Mouse (Mus musculus) mesoderm, embryonic 11.5 days (tissue): Measurements from ENCODE around the gene Rdh12.

Experiments used
- DNase-seq: peaks from one replicate; pipeline ENCODE4 v3.0.0-alpha.2; 2012; ENCODE audit warnings: low read depth, low spot score

The Rdh12 gene

DNA sequence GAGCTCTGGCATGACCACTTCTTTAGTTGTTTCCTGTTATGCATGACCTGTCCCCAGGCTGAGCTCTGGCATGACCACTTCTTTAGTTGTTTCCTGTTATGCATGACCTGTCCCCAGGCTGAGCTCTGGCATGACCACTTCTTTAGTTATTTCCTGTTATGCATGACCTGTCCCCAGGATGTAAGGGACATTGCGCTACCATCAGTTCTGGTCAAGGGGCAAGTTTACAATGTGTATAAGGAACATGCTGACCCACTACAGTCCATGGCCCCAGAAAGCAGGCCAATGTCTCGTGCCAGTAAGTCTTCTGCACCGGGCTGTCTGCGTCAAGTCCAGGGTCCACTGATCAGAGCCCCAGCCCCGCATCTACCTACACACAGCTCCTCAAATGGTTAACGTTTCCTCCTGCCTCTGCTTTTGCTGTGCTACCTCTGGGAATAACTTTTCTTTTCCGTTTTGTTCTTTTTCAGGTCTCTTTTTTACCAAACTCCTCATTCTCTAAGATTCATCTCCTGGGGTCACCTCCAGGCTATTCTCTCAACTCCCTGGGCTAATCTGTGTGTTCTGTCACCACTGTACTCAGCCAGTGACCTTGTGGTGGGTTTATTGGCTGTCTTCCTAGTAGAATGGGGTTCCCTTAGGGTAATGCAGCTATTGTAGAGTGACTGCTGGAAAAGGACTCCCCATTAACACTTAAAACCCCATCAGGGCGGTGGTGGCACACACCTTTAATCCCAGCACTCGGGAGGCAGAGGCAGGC is 44.8 kb downstream of the Rdh12 start:
- DNase-seq = no peak

DNA sequence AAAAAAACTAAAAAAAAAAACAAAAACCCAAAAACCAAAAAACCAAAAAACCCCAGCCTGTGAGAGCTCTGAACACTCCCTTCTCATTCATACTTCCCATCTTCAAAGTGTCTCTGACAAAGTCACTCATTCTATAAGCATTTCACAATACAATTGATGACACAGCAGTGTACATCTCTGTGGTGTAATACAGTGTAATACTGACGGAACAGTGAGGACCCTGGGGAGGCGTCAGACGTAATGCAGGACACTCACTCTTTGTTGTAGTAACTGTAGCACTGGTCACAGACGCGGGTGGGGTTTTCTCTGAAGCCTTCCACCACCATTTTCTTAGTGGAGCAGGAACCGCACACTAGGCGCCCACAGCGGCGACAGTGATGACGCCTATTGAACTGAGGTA is 46.3 kb downstream of the Rdh12 start:
- DNase-seq = no peak

DNA sequence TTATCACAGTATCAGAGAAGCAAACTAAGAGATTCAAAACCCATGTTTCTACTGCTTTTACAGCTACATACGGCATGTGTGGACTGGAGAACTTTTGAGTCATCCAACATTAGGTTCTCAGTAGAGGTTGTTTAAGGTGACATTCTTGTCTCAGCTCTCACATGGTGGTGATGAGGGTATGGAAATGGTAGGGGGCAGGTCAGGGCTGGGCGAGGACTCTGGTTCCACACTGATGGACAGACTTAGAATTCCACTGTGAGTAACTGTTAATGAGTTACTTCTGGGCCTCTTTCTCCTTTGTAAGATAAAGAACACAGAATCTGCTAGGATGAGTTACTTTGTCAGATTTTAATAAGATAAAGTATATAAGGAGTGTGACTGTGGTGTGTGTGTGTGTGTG is 51.4 kb downstream of the Rdh12 start:
- no peak for DNase-seq

DNA sequence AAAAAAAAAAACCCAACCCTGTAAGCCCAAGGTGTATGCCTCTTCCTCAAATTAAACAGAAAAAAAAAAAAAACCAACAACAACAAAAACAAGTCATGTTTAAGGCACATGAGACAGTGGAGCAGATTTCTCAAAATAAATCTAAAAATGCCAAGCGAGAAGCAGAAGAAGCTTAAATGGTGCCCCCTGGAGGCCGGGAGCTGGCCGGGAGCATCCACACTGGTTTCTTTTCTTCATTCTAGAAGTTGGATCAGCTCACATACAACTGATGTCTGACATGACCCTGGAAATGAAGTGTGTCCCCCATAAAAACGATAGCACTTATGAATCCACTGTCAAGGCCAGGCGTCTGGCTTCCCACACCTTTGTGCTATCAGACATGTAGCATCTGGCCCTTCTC is 52.3 kb downstream of the Rdh12 start:
- peak; percentile 24 for DNase-seq
